Mouse (Mus musculus) forebrain, embryonic 13.5 days (tissue): Measurements from ENCODE around the gene Neu2. TPM values are rescaled to one million over a fixed set of nuclear protein-coding genes. Genes with fewer than 3 reads are reported as not detected.
A peak's percentile ranks its signal among the peaks of the same experiment; 100 is the strongest.
"Not testable (repeated sequence)": the region's sequence is repeated elsewhere in the genome, so short reads cannot be mapped to it uniquely, and the experiment has no call there.

ENCODE experiments used
- ATAC-seq: fragments of 200-750 bp; cut with Nextera tagmentation; 2 replicates; pipeline ENCODE4 v1.8.0; 2017
- H3K27ac ChIP-seq: fragments of 300-500 bp; sonication (generic); 2 replicates; pipeline ENCODE4 v1.5.1; 2015; ENCODE audit warnings: inconsistent platforms, mild to moderate bottlenecking, moderate library complexity
- H3K27me3 ChIP-seq: fragments of 300-500 bp; sonication (generic); 2 replicates; pipeline ENCODE4 v1.6.1; 2015; ENCODE audit warnings: mild to moderate bottlenecking, inconsistent platforms
- H3K36me3 ChIP-seq: fragments of 300-500 bp; sonication (generic); 2 replicates; pipeline ENCODE4 v1.6.1; 2015; ENCODE audit warnings: mild to moderate bottlenecking, inconsistent platforms; ENCODE audit not compliant: poor library complexity, severe bottlenecking
- H3K4me1 ChIP-seq: fragments of 300-500 bp; sonication (generic); 2 replicates; pipeline ENCODE4 v1.6.1; 2015; ENCODE audit warnings: inconsistent platforms
- H3K4me2 ChIP-seq: fragments of 300-500 bp; sonication (generic); 2 replicates; pipeline ENCODE4 v1.6.1; 2015; ENCODE audit warnings: inconsistent platforms, mild to moderate bottlenecking, moderate library complexity
- H3K4me3 ChIP-seq: fragments of 300-500 bp; sonication (generic); 2 replicates; pipeline ENCODE4 v1.5.1; 2015; ENCODE audit warnings: mild to moderate bottlenecking, inconsistent platforms
- H3K9ac ChIP-seq: fragments of 300-500 bp; sonication (generic); 2 replicates; pipeline ENCODE4 v1.6.1; 2015; ENCODE audit warnings: mild to moderate bottlenecking, inconsistent platforms
- H3K9me3 ChIP-seq: fragments of 300-500 bp; sonication (generic); replicated peaks from 2 replicates; pipeline ENCODE4 v1.6.1; 2016; ENCODE audit warnings: inconsistent platforms
- WGBS: fragments of 180-500 bp; shearing (Covaris S2); methylation state at CpG from one replicate; pipeline ENCODE4 v1.1.7; 2015; 5-methylcytosine and 5-hydroxymethylcytosine counted together
- polyA plus RNA-seq: library from polyadenylated mRNA; unstranded; fragments of >200 nt; fragmentation: Nextera tagmentation; extraction: Ambion mirVana; gene quantifications from 2 replicates; pipeline ENCODE4 v1.2.1, GENCODE M21; 2015

Gene Neu2
- polyA plus RNA-seq = 0.16 TPM in 1 of 2 replicates, not detected in the other

- no peak within 1 kb of the TSS for H3K27ac ChIP-seq
- peaks cover 49% of the 10 kb centered on the region for H3K27me3 ChIP-seq
- H3K9ac ChIP-seq = peak within 1 kb of the TSS; percentile 70
- no peaks in the 10 kb centered on the region for H3K9me3 ChIP-seq
- peak within 1 kb of the TSS; percentile 73 for H3K4me3 ChIP-seq
- H3K36me3 ChIP-seq = no peaks in the 10 kb centered on the region
- H3K4me2 ChIP-seq = peak within 1 kb of the TSS; percentile 98
- 2% methylated on average over 56 of the region's 56 CpGs for WGBS
- peak; percentile 31 for ATAC-seq
- peaks cover 10% of the 10 kb centered on the region for H3K4me1 ChIP-seq
These were observed at the start of gene Neu2 for GRCm38 (mm10) chr1:87509561-87510165. Gene Neu2, plus strand, starts transcription at chr1:87509889.

DNA sequence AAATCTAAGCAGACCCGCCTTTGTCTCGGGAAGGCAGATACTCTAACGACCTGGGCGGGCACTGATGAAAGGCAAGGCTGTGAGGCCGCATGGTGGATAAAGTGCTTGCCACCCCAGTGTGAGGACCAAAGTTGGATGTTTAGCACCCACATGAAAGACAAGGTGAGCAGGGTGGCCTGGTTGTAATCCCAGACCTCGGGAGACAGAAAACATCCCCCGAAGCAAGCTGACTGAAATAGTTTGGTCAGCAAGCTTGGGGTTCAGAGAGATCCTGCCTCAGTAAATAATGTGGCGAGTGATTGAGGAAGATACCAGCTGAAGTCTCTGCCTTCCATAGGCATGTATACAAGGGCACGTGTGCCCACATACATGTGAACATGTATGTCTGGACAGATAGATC lies 42.2 kb upstream of the Neu2 start:
- Histone ChIP-seq H3K27me3 (no peaks in the 10 kb centered on the region), H3K9me3 (no peaks in the 10 kb centered on the region), H3K4me1 (no peaks in the 10 kb centered on the region), H3K36me3 (no peaks in the 10 kb centered on the region), H3K4me2 (no peak overlapping the region), H3K27ac (no peak overlapping the region), H3K9ac (no peak overlapping the region), H3K4me3 (no peak overlapping the region)
- no peak for ATAC-seq
- WGBS = 75% methylated on average over 9 of the region's 9 CpGs

DNA sequence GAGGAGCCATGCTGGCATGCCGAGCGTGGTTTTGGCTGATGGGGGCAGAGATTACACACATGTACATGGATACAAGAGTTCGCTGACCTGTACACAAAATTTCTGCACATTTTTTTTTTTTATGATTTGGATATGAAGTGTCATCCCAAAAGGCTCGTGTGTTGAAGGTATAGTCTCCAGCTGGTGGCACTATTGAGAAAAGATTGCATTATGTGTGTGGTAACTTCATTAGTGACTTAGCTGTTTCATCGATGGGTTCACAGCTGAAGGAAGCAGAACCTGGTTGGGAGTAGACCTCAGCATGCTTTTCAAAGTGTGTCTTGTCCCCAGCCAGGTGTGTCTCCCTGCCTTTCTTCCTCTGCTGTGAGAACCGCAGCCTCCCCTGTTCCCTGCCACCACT lies 41.4 kb upstream of the Neu2 start:
- WGBS = 78% methylated on average over 6 of the region's 6 CpGs
- H3K9me3 ChIP-seq = no peaks in the 10 kb centered on the region
- no peaks in the 10 kb centered on the region for H3K4me1 ChIP-seq
- no peak for ATAC-seq
- no peaks in the 10 kb centered on the region for H3K27me3 ChIP-seq
- H3K4me2 ChIP-seq = no peak overlapping the region
- no peak overlapping the region for H3K27ac ChIP-seq
- H3K36me3 ChIP-seq = no peaks in the 10 kb centered on the region
- H3K4me3 ChIP-seq = no peak overlapping the region
- H3K9ac ChIP-seq = no peak overlapping the region

- peaks cover 14% of the 10 kb centered on the region for H3K27me3 ChIP-seq
- H3K9ac ChIP-seq, H3K4me3 ChIP-seq, H3K36me3 ChIP-seq, H3K9me3 ChIP-seq, ATAC-seq, H3K4me2 ChIP-seq, H3K4me1 ChIP-seq, H3K27ac ChIP-seq: not testable (repeated sequence)
- 34% methylated on average over 7 of the region's 10 CpGs for WGBS
These were observed 39.7 kb upstream of the Neu2 start, which contains the start of gene Snorc for GRCm38 (mm10) chr1:87469971-87470370. Gene Snorc, plus strand, starts transcription at chr1:87470271.

GRCm38 (mm10) chr1:87471914-87472313 lies 37.8 kb upstream of the Neu2 start:
- Histone ChIP-seq H3K9ac (no peak overlapping the region), H3K4me1 (peaks cover 9% of the 10 kb centered on the region), H3K27me3 (peaks cover 26% of the 10 kb centered on the region), H3K4me2 (no peak overlapping the region), H3K9me3 (no peaks in the 10 kb centered on the region), H3K27ac (no peak overlapping the region), H3K4me3 (no peak overlapping the region), H3K36me3 (no peaks in the 10 kb centered on the region)
- ATAC-seq = no peak
- WGBS = 84% methylated on average over 7 of the region's 7 CpGs

DNA sequence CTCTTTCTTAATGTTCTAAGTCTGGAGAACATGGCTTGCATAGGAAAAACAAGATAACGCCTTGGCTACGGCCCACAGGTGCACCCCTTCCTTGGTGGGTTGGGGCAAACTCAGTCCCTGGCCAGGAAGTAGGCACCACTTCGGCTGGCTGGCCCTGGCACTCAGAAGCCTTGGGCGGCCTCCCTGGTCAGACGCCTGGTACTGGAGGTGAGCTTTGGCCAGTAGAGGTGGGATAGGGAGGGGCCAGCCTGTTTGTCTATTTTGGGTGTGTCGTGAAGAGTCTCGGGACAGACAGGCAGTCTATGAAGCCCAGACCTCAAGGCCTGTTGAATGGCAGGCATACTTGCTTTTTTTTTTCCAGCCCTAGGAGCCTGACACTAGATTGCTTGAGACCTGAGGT lies 37.1 kb upstream of the Neu2 start:
- WGBS = 92% methylated on average over 7 of the region's 7 CpGs
- no peak overlapping the region for H3K9ac ChIP-seq
- H3K9me3 ChIP-seq = no peaks in the 10 kb centered on the region
- H3K4me3 ChIP-seq = no peak overlapping the region
- peaks cover 26% of the 10 kb centered on the region for H3K27me3 ChIP-seq
- no peak for ATAC-seq
- no peak overlapping the region for H3K27ac ChIP-seq
- no peaks in the 10 kb centered on the region for H3K36me3 ChIP-seq
- H3K4me1 ChIP-seq = peaks cover 9% of the 10 kb centered on the region
- no peak overlapping the region for H3K4me2 ChIP-seq

DNA sequence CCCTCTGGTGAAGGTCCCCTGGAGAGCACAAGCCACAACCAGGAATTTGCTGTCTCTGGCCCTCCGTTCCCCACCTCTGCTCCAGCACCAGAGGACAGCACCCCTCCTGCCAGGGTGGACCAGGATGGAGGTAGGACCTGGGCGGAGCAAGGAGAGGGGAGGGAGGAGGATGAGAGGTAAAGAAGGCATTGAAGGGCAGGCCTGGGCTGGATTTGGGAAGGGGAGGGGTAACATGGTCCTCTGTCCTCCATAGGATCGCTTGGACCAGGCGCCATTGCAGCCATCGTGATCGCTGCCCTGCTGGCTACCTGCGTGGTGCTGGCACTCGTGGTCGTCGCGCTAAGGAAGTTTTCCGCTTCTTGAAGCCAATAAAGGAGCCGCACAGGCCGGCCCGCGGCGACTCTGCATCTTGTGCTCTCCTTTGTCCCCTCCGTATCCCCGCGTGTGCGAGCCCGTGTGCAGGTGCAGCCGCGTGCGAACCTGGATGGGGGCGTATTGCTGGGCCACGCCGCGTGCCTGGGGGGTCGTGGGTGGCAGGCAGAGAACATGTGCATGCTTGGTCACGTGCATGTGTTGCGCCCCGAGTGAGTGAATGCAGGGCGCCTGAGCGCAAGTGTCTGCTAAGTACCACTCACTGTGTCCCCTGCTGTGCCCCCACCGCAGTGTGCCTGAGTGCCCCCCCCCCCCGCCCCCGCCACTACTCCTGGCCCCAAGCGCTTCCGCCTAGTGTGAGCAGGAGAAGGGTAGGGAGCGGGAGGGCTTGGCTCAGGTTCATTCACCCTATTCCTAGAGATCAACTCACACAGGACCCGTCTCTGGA lies 34.4 kb upstream of the Neu2 start:
- peak overlapping the region; percentile 53 for H3K9ac ChIP-seq
- 1% methylated on average over 36 of the region's 42 CpGs for WGBS

GRCm38 (mm10) chr1:87482546-87482945 lies 27.1 kb upstream of the Neu2 start:
- Histone ChIP-seq H3K36me3 (no peaks in the 10 kb centered on the region), H3K27ac (no peak overlapping the region), H3K4me3 (no peak overlapping the region), H3K9me3 (no peaks in the 10 kb centered on the region), H3K9ac (no peak overlapping the region), H3K4me2 (no peak overlapping the region), H3K4me1 (no peaks in the 10 kb centered on the region), H3K27me3 (no peaks in the 10 kb centered on the region)
- 91% methylated on average over 4 of the region's 4 CpGs for WGBS
- no peak for ATAC-seq

More for the DNA sequence above, 34.4 kb upstream of the Neu2 start:
- Histone ChIP-seq H3K4me3 (peak overlapping the region; percentile 35), H3K36me3 (no peaks in the 10 kb centered on the region), H3K4me1 (peaks cover 9% of the 10 kb centered on the region), H3K27me3 (peaks cover 26% of the 10 kb centered on the region), H3K4me2 (peak overlapping the region; percentile 69), H3K27ac (no peak overlapping the region), H3K9me3 (no peaks in the 10 kb centered on the region)
- ATAC-seq = peak; percentile 53; the same call in 1 of the 2 replicates

DNA sequence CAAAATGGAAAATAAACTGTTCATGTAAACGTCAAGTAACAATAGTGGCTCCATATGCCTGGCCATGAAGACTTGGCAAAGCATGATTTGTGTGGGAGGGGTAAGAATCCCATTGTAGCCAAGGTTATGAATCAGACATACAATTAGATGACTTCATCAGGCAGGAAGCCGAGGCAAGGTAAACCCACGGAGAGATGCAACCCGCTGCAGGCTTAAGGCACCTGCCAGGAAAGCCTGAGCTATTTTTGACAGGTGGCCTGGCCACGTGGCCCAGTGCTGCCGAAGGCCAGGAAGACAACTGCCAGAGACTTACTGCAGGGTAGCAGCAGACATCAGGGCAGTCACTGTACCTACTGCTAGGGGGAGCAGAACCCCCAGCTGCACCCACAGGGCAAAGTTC lies 23.3 kb upstream of the Neu2 start:
- no peak overlapping the region for H3K4me3 ChIP-seq
- H3K9ac ChIP-seq = no peak overlapping the region
- no peaks in the 10 kb centered on the region for H3K27me3 ChIP-seq
- H3K9me3 ChIP-seq = no peaks in the 10 kb centered on the region
- H3K27ac ChIP-seq = no peak overlapping the region
- 82% methylated on average over 6 of the region's 6 CpGs for WGBS
- no peak for ATAC-seq
- H3K36me3 ChIP-seq = no peaks in the 10 kb centered on the region
- H3K4me2 ChIP-seq = no peak overlapping the region
- H3K4me1 ChIP-seq = no peaks in the 10 kb centered on the region

DNA sequence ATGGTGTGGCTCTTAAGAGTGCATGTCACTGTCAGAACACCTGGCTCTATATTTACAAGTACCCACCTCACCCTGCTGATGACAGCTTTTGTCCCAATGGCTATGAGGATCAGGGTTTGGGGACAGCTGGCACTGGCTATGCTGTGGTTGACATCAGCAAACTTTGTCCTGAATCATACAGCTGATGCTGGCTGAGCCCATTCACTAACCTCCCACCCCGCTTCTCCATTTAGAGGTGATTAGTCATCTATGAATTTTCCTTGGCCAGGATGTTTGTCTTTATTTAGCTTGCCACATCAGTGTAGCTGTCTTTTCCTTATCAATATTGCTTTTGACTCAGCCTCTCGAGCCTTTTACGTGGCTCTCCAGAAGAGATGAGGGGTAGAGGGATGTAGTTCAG lies 17.4 kb upstream of the Neu2 start:
- H3K4me1 ChIP-seq = no peaks in the 10 kb centered on the region
- H3K36me3 ChIP-seq = no peaks in the 10 kb centered on the region
- no peak overlapping the region for H3K27ac ChIP-seq
- WGBS = 86% methylated on average over 3 of the region's 3 CpGs
- no peak for ATAC-seq
- H3K4me2 ChIP-seq = no peak overlapping the region
- no peaks in the 10 kb centered on the region for H3K27me3 ChIP-seq
- no peak overlapping the region for H3K4me3 ChIP-seq
- H3K9me3 ChIP-seq = no peaks in the 10 kb centered on the region
- H3K9ac ChIP-seq = no peak overlapping the region

DNA sequence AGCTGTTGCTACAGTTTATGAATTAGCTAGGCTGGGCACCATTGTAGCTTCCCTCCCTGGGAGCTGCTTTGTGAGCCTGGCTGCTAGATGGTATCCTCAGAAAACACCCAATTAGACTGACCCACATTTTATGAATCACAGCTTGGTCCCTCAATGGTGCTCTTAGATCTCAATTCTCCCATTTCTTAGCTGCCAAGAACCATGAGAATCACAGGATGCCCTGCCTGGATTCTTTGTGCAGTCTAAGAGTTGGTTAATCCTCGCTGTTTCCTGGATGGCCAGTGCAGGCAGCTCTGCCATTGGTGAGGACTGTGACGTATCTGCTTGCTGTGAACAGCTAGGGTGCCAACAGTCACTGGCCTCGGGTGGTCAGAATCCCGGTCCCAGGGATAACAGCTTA lies 16.1 kb upstream of the Neu2 start:
- Histone ChIP-seq H3K9me3 (no peaks in the 10 kb centered on the region), H3K27ac (no peak overlapping the region), H3K27me3 (no peaks in the 10 kb centered on the region), H3K4me2 (no peak overlapping the region), H3K36me3 (no peaks in the 10 kb centered on the region), H3K9ac (no peak overlapping the region), H3K4me3 (no peak overlapping the region), H3K4me1 (no peaks in the 10 kb centered on the region)
- WGBS = 72% methylated on average over 4 of the region's 4 CpGs
- ATAC-seq = no peak

DNA sequence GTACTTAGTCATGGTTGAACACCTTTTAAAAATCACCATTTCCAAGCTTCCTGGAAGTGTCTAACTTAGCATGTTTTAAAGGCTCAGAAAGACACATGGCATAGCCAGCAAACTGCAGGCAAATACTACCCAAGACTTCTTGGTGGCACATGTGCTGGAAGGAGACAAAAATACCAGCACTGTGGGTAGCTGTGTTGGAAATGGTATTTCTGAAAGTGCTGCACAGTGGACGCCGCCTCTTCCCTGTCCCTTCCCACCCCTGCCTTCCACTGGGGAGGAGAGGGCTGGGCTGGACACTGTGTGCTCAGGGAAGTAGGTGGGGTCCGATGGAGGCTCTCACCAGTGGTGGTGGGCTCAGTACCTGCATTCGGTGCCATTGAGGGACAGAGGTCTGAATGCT lies 4.2 kb upstream of the Neu2 start:
- WGBS = 88% methylated on average over 4 of the region's 4 CpGs
- H3K4me1 ChIP-seq = peaks cover 10% of the 10 kb centered on the region
- no peak overlapping the region for H3K27ac ChIP-seq
- no peak overlapping the region for H3K4me3 ChIP-seq
- H3K4me2 ChIP-seq = no peak overlapping the region
- H3K27me3 ChIP-seq = peaks cover 29% of the 10 kb centered on the region
- no peaks in the 10 kb centered on the region for H3K36me3 ChIP-seq
- H3K9ac ChIP-seq = no peak overlapping the region
- no peaks in the 10 kb centered on the region for H3K9me3 ChIP-seq
- ATAC-seq = no peak
